Comparison of ENCODE assay signal across 9 mouse cellular contexts in the genomic region with DNA sequence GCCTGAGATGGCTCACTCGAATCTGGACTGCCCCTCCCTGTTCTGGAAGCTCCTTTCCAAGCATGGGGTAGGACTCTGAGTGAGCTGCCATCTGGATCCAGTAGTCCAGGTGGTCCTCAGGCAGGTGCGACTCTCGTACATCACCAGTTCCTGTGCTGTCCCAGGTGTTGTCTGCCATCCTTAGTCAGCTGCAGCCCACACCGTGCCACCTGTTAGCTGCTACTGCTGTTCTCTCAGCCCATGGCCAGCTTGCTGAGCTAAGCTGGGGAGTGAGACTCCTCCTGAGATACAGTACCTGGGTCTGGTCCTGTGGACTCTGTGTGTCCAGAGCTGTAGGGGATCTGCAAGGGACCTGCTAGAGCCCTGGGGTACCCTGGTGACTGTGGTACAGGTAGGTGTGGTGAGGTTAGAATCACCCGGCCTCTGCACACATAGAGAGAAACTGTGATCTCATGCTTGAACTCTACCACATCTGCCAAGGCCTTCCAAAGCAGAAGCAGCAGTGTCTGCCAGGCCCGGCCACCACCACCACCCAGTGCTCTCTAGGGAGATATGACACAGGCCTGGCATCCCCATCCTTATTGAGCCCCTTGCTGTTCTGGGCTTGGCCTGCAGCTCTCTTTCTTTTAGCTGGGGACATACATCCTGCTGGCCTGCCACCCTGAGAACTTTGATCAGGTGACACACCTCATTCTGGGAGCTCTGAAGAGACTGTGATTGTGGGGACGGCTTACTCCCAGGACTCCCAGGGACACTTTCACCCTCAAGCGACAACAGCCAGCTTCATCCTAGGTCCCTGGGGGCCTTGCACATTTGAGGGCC. TPM values are rescaled to one million over a fixed set of nuclear protein-coding genes. Genes with fewer than 3 reads are reported as not detected.
DNase-seq lines count a peak whose midpoint lies in the region; ATAC-seq and TF ChIP-seq lines count a peak whose summit lies in the region.
"Had no signal": no experiment of that assay in that cellular context is flagged by ENCODE, and none has a peak within 500 bp of the region (broad histone marks: within the 10 kb centered on the region; RNA-seq: fewer than 3 reads in every experiment).

No protein-coding gene starts in this region.

- 81% methylated on average over 8 of the region's 8 CpGs for WGBS in thymus, adult 2 months
- 68% methylated on average over 8 of the region's 8 CpGs for WGBS in limb, embryonic 14.5 days

- no peak for ATAC-seq in cerebellum, adult (ENCODE audit: insufficient number of reproducible peaks, low FRiP score, low TSS enrichment)
- no peak for ATAC-seq in limb, embryonic 14.5 days (ENCODE audit: low FRiP score, low read depth)
- ATAC-seq in erythroid progenitor cell, adult 5-6 weeks (replicated peaks; ENCODE audit: low FRiP score, poor library complexity, severe bottlenecking) = no peak

- H3K27ac ChIP-seq in thymus, adult 2 months (ENCODE audit: control insufficient read depth, insufficient read depth, low read length) = no peak overlapping the region
- H3K27ac ChIP-seq in limb, embryonic 14.5 days (replicated peaks; ENCODE audit: low read depth, low read length) = peak overlapping the region; percentile 67; the same call in 1 of the 2 replicates

- peaks cover 40% of the 10 kb centered on the region for H3K4me1 ChIP-seq in thymus, adult 2 months (replicated peaks; ENCODE audit: control insufficient read depth, insufficient read depth, low read length)
- peaks cover 51% of the 10 kb centered on the region for H3K4me1 ChIP-seq in limb, embryonic 14.5 days (ENCODE audit: control insufficient read depth, insufficient read depth, low read length)

- no peaks in the 10 kb centered on the region for H3K27me3 ChIP-seq in thymus, adult 2 months (ENCODE audit: control insufficient read depth, insufficient read depth, low read length)
- H3K27me3 ChIP-seq in limb, embryonic 14.5 days (ENCODE audit: control insufficient read depth, insufficient read depth, low read length) = no peaks in the 10 kb centered on the region

- peak overlapping the region; percentile 16; the same call in 1 of the 2 replicates for H3K9ac ChIP-seq in limb, embryonic 14.5 days (ENCODE audit: low read depth, low read length, severe bottlenecking)

- H3K36me3 ChIP-seq in thymus, adult 2 months (ENCODE audit: control insufficient read depth, insufficient read depth, low read length) = no peaks in the 10 kb centered on the region
- peaks cover 34% of the 10 kb centered on the region for H3K36me3 ChIP-seq in limb, embryonic 14.5 days (ENCODE audit: control insufficient read depth, insufficient read depth, low read length)

- no peak overlapping the region for H3K4me2 ChIP-seq in limb, embryonic 14.5 days (replicated peaks; ENCODE audit: low read depth, low read length, severe bottlenecking)

- no peaks in the 10 kb centered on the region for H3K9me3 ChIP-seq in limb, embryonic 14.5 days (ENCODE audit: control insufficient read depth, low read length)

- peak; percentile 59 for DNase-seq in cerebellum, adult 11-12 months
- peak; percentile 29 for DNase-seq in thymus, postnatal 0 days (ENCODE audit: low spot score)
- no peak for DNase-seq in thymus, adult 2 months
- no peak for DNase-seq in limb, embryonic 14.5 days (ENCODE audit: low spot score)
- no peak for DNase-seq in retina, embryonic 14.5 days (ENCODE audit: low spot score)
- no peak for DNase-seq in layer of hippocampus, adult 8-10 months (ENCODE audit: low spot score in 2 of 2)

- TF ChIP-seq CTCF in thymus, adult 2 months (IDR thresholded peaks at IDR 0.05; ENCODE audit: borderline replicate concordance, control insufficient read depth, extremely low read depth, insufficient read depth, low read length, poor library complexity) = no peak

- no peak overlapping the region for H3K4me3 ChIP-seq in thymus, adult 2 months (ENCODE audit: control insufficient read depth, insufficient read depth, low read length)
- H3K4me3 ChIP-seq in limb, embryonic 14.5 days (replicated peaks; ENCODE audit: low read length) = no peak overlapping the region

- TF ChIP-seq POLR2A in thymus, adult 2 months (IDR thresholded peaks at IDR 0.05; ENCODE audit: control insufficient read depth, extremely low read depth, insufficient read depth, low read length, poor library complexity) = no peak
- TF ChIP-seq POLR2A in limb, embryonic 14.5 days (IDR thresholded peaks at IDR 0.05; ENCODE audit: borderline replicate concordance, extremely low read depth, insufficient read depth, insufficient read length) = no peak

RNA-seq across cellular contexts. Expression of gene Cel, which starts 25.0 kb away (rescaled TPM):
- 0.44 and 0.50 TPM in 2 replicates for polyA plus RNA-seq in thymus, postnatal 0 days (2015; fragmentation: Nextera tagmentation; extraction: Ambion mirVana)
- 0.42 and 0.49 TPM in 2 replicates for polyA plus RNA-seq in thymus, adult 2 months (2012; rRNA removed)
- polyA plus RNA-seq in limb, embryonic 14.5 days (2012; rRNA removed) = 0.06 and 0.12 TPM in 2 replicates
- not detected in 2 replicates for polyA plus RNA-seq in limb, embryonic 14.5 days (2014; fragmentation: Nextera tagmentation; extraction: Ambion mirVana)
- not detected for total RNA-seq in layer of hippocampus, adult 8-10 months (2022)
- not detected in 2 replicates for total RNA-seq in erythroid progenitor cell, adult 5-6 weeks (2015; ENCODE audit: low replicate concordance)
- total RNA-seq in erythroid progenitor cell, adult 5-6 weeks (2017; ENCODE audit: low replicate concordance) = not detected in 2 replicates
- total RNA-seq: heart, postnatal 36 days had no signal

RNA-seq across cellular contexts. Expression of gene Ralgds, which starts 25.3 kb away (rescaled TPM):
- polyA plus RNA-seq in thymus, postnatal 0 days (2015; fragmentation: Nextera tagmentation; extraction: Ambion mirVana) = 13.3 and 15.7 TPM in 2 replicates
- 45.4 and 51.6 TPM in 2 replicates for polyA plus RNA-seq in thymus, adult 2 months (2012; rRNA removed)
- polyA plus RNA-seq in limb, embryonic 14.5 days (2012; rRNA removed) = 86.6 and 108 TPM in 2 replicates
- 61.6 and 63.1 TPM in 2 replicates for polyA plus RNA-seq in limb, embryonic 14.5 days (2014; fragmentation: Nextera tagmentation; extraction: Ambion mirVana)
- 100 to 1,000 TPM; 105 to 142 (median 118) TPM for total RNA-seq in layer of hippocampus, adult 8-10 months (2022)
- 0.36 and 0.84 TPM in 2 replicates for total RNA-seq in erythroid progenitor cell, adult 5-6 weeks (2015; ENCODE audit: low replicate concordance)
- total RNA-seq in erythroid progenitor cell, adult 5-6 weeks (2017; ENCODE audit: low replicate concordance) = 0.90 and 0.98 TPM in 2 replicates

RNA-seq across cellular contexts. Expression of gene Gm10134, which starts 32.3 kb away (rescaled TPM):
- polyA plus RNA-seq in thymus, postnatal 0 days (2015; fragmentation: Nextera tagmentation; extraction: Ambion mirVana) = 2.6 and 3.6 TPM in 2 replicates
- polyA plus RNA-seq in thymus, adult 2 months (2012; rRNA removed) = 0.47 and 0.61 TPM in 2 replicates
- 1.1 TPM in 1 of 2 replicates, not detected in the other for polyA plus RNA-seq in limb, embryonic 14.5 days (2012; rRNA removed)
- 0.61 and 1.1 TPM in 2 replicates for polyA plus RNA-seq in limb, embryonic 14.5 days (2014; fragmentation: Nextera tagmentation; extraction: Ambion mirVana)
- 1 to 10 TPM in 3 of 4 experiments, not detected in 1; 1.5 to 4.1 (median 1.7) TPM for total RNA-seq in layer of hippocampus, adult 8-10 months (2022)
- total RNA-seq in erythroid progenitor cell, adult 5-6 weeks (2015; ENCODE audit: low replicate concordance) = not detected in 2 replicates
- not detected in 2 replicates for total RNA-seq in erythroid progenitor cell, adult 5-6 weeks (2017; ENCODE audit: low replicate concordance)

RNA-seq across cellular contexts. Expression of gene Gbgt1, which starts 41.5 kb away (rescaled TPM):
- 0.35 and 0.88 TPM in 2 replicates for polyA plus RNA-seq in thymus, postnatal 0 days (2015; fragmentation: Nextera tagmentation; extraction: Ambion mirVana)
- 2.5 and 2.8 TPM in 2 replicates for polyA plus RNA-seq in thymus, adult 2 months (2012; rRNA removed)
- 2.1 and 3.3 TPM in 2 replicates for polyA plus RNA-seq in limb, embryonic 14.5 days (2012; rRNA removed)
- polyA plus RNA-seq in limb, embryonic 14.5 days (2014; fragmentation: Nextera tagmentation; extraction: Ambion mirVana) = 1.0 and 1.4 TPM in 2 replicates
- total RNA-seq in layer of hippocampus, adult 8-10 months (2022) = 1 to 10 TPM; 2.1 to 6.6 (median 3.4) TPM
- 2.9 TPM in 1 of 2 replicates, not detected in the other for total RNA-seq in erythroid progenitor cell, adult 5-6 weeks (2015; ENCODE audit: low replicate concordance)
- total RNA-seq in erythroid progenitor cell, adult 5-6 weeks (2017; ENCODE audit: low replicate concordance) = 0.39 and 4.9 TPM in 2 replicates

RNA-seq across cellular contexts. Expression of gene Gtf3c5, which starts 45.3 kb away (rescaled TPM):
- polyA plus RNA-seq in thymus, postnatal 0 days (2015; fragmentation: Nextera tagmentation; extraction: Ambion mirVana) = 18.8 and 20.7 TPM in 2 replicates
- polyA plus RNA-seq in thymus, adult 2 months (2012; rRNA removed) = 33.7 and 34.5 TPM in 2 replicates
- 52.4 and 52.6 TPM in 2 replicates for polyA plus RNA-seq in limb, embryonic 14.5 days (2012; rRNA removed)
- 29.7 and 31.1 TPM in 2 replicates for polyA plus RNA-seq in limb, embryonic 14.5 days (2014; fragmentation: Nextera tagmentation; extraction: Ambion mirVana)
- total RNA-seq in layer of hippocampus, adult 8-10 months (2022) = 10 to 100 TPM; 18.6 to 21.2 (median 19.5) TPM
- 17.2 and 22.3 TPM in 2 replicates for total RNA-seq in erythroid progenitor cell, adult 5-6 weeks (2015; ENCODE audit: low replicate concordance)
- total RNA-seq in erythroid progenitor cell, adult 5-6 weeks (2017; ENCODE audit: low replicate concordance) = 11.0 and 15.3 TPM in 2 replicates

Comparison
In these comparisons a context has a peak if more than half of its experiments do, and no peak if none do; other contexts are left out.
1. DNase-seq: peak in cerebellum, adult 11-12 months (single experiment) and thymus, postnatal 0 days (single experiment); none in thymus, adult 2 months (single experiment), limb, embryonic 14.5 days (single experiment), retina, embryonic 14.5 days (single experiment) and layer of hippocampus, adult 8-10 months (0 of 2).